ENCODE assay signal across 16 mouse cellular contexts in genomic region chr9:83117486-83117885, GRCm38 (mm10).
"Had no signal": no experiment of that assay in that cellular context is flagged by ENCODE, and none has a peak within 500 bp of the region (broad histone marks: within the 10 kb centered on the region; RNA-seq: fewer than 3 reads in every experiment).

No protein-coding gene starts in this region.

- H3K36me3 ChIP-seq: neural tube, embryonic 13.5 days; neural tube, embryonic 15.5 days; stomach, embryonic 15.5 days had no signal

- H3K4me1 ChIP-seq: neural tube, embryonic 13.5 days; neural tube, embryonic 15.5 days; stomach, embryonic 15.5 days had no signal

- H3K4me3 ChIP-seq: neural tube, embryonic 13.5 days; neural tube, embryonic 15.5 days; stomach, embryonic 15.5 days had no signal

- H3K27me3 ChIP-seq: neural tube, embryonic 13.5 days; neural tube, embryonic 15.5 days; stomach, embryonic 15.5 days had no signal

- H3K4me2 ChIP-seq: neural tube, embryonic 13.5 days; neural tube, embryonic 15.5 days; stomach, embryonic 15.5 days had no signal

- H3K27ac ChIP-seq: neural tube, embryonic 13.5 days; neural tube, embryonic 15.5 days; stomach, embryonic 15.5 days; stomach, postnatal 0 days had no signal

- DNase-seq: retina, postnatal 1 day; right cerebral cortex, adult 18-20 months; right cerebral cortex, postnatal 14 days; right cerebral cortex, postnatal 25 days; right cerebral cortex, postnatal 4 days; spleen, adult 18-20 months; thymus, adult 18-20 months; thymus, adult 2 months; thymus, postnatal 14 days; thymus, postnatal 25 days; thymus, postnatal 36 days; thymus, postnatal 4 days had no signal

- H3K9me3 ChIP-seq: neural tube, embryonic 13.5 days; neural tube, embryonic 15.5 days; stomach, embryonic 15.5 days had no signal

- H3K9ac ChIP-seq: neural tube, embryonic 13.5 days; neural tube, embryonic 15.5 days; stomach, embryonic 15.5 days had no signal
